Mouse (Mus musculus): ENCODE data around the gene Kcnd2.

- TF ChIP-seq ZC3H11A (IDR thresholded peaks at IDR 0.05; ENCODE audit: low read depth, low read length) = no peak
- no peak for TF ChIP-seq RCOR1 (conservative IDR thresholded peaks at IDR 0.05; ENCODE audit: low read depth, low read length)
- no peak for TF ChIP-seq CTCF (conservative IDR thresholded peaks at IDR 0.05 in 1 of 2, IDR thresholded peaks at IDR 0.05 in 1 of 2; ENCODE audit: low read depth in 2 of 2, low read length in 2 of 2)
- TF ChIP-seq SIN3A (IDR thresholded peaks at IDR 0.05; ENCODE audit: low read length) = no peak
- no peak for TF ChIP-seq POLR2A (IDR thresholded peaks at IDR 0.05; ENCODE audit: low read depth, low read length)
- no peak for TF ChIP-seq POLR2AphosphoS2 (IDR thresholded peaks at IDR 0.05; ENCODE audit: low read depth, low read length)
- no peak for TF ChIP-seq ZNF384 (IDR thresholded peaks at IDR 0.05; ENCODE audit: low read depth, low read length)
These were observed 552.5 kb downstream of the Kcnd2 start for GRCm38 (mm10) chr6:21767787-21768221.

All from CH12.LX (cell line).